Mouse (Mus musculus): ENCODE measurements at regions not wholly inside any gene's neighbourhood (a gene's known extent, or its start where the extent isn't known, plus 50 kb on each side); places are given as distances from the start of the nearest gene placed in this dataset.

DNA sequence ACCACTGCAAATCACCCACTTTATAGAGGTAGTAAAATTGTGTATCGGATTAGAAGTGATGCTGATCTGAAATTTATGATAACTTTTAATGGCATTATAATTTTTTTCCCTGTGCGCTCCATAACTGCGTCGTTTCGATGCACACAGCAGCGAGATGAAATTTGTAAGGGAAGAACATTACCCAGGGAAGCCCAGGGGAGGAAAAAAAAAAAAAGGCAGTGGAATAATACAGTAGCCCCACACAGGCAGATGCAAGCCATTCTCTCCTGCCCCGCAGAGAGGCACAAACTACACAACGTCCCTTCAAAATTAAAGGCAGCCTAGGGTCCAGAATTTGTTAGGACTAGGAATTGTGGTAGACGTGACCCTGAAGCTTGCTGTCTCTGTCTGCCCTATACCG, 234.2 kb downstream of the Il20rb start:
- DNase-seq (ENCODE audit: low spot score): no peak
